Mouse (Mus musculus): Measurements from ENCODE around the gene Synj2. TPM values are rescaled to one million over a fixed set of nuclear protein-coding genes. Genes with fewer than 3 reads are reported as not detected.

The Synj2 gene
- polyA plus RNA-seq, 1 experiment from 2014 or later = 1.0 TPM

- no peaks in the 10 kb centered on the region for H3K4me1 ChIP-seq (replicated peaks; ENCODE audit: control insufficient read depth, insufficient read depth, low read length)
- H3K4me3 ChIP-seq (ENCODE audit: low read depth, low read length) = peak within 1 kb of the TSS; percentile 71
- peak within 1 kb of the TSS; percentile 80 for H3K4me2 ChIP-seq (ENCODE audit: low read depth, low read length, severe bottlenecking)
- under 1% methylated on average over 67 of the region's 70 CpGs for WGBS
- ATAC-seq (replicated peaks; ENCODE audit: low FRiP score) (peak; percentile 98), DNase-seq (ENCODE audit: low spot score) (peak; percentile 98)
- no peaks in the 10 kb centered on the region for H3K36me3 ChIP-seq (ENCODE audit: control insufficient read depth, insufficient read depth, low read length)
- peak within 1 kb of the TSS; percentile 88 for H3K9ac ChIP-seq (ENCODE audit: low read length)
- H3K27me3 ChIP-seq (ENCODE audit: control insufficient read depth, insufficient read depth, low read length) = no peaks in the 10 kb centered on the region
- peak within 1 kb of the TSS; percentile 79 for H3K27ac ChIP-seq (ENCODE audit: low read depth, low read length)
- H3K9me3 ChIP-seq (ENCODE audit: control insufficient read depth, low read length) = no peaks in the 10 kb centered on the region
Measured at GRCm38 (mm10) chr17:6079287-6080122, 138.4 kb downstream of the Synj2 start, which contains the start of the genes Serac1 and Gtf2h5. TSS of gene Serac1 (minus strand) at chr17:6079741. TSS of gene Gtf2h5 (plus strand) at chr17:6079786.

- H3K4me2 ChIP-seq (ENCODE audit: low read depth, low read length, severe bottlenecking) = no peak overlapping the region
- ATAC-seq (replicated peaks; ENCODE audit: low FRiP score) = no peak
- H3K4me3 ChIP-seq (ENCODE audit: low read depth, low read length) = no peak overlapping the region
- no peaks in the 10 kb centered on the region for H3K4me1 ChIP-seq (replicated peaks; ENCODE audit: control insufficient read depth, insufficient read depth, low read length)
- no peak overlapping the region for H3K9ac ChIP-seq (ENCODE audit: low read length)
- H3K27ac ChIP-seq (ENCODE audit: low read depth, low read length) = no peak overlapping the region
- no peak for DNase-seq (ENCODE audit: low spot score)
- H3K27me3 ChIP-seq (ENCODE audit: control insufficient read depth, insufficient read depth, low read length) = no peaks in the 10 kb centered on the region
- H3K36me3 ChIP-seq (ENCODE audit: control insufficient read depth, insufficient read depth, low read length) = no peaks in the 10 kb centered on the region
- 93% methylated on average over 5 of the region's 5 CpGs for WGBS
- H3K9me3 ChIP-seq (ENCODE audit: control insufficient read depth, low read length) = no peaks in the 10 kb centered on the region
Measured at GRCm38 (mm10) chr17:6083323-6083890, 142.3 kb downstream of the Synj2 start.

DNA sequence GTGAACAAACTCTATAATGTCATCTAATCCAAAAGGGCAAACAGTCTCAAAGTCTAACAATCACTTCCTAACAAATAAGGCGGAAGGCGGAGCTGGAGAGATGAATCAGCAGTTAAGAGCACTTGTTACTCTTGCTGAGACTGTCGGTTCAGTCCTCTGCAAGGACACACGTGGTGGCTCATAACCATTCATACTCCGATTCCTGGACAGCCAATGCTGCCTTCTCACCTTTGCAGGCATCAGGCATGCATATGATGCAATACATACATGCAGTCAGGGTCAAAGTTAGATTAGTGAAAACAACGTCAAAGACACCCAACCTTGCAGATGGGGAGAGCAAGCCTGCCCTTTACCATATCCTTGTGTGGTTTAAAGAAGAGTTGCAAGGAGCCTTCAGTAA is 150.5 kb downstream of the Synj2 start:
- no peak for ATAC-seq (replicated peaks; ENCODE audit: low FRiP score)
- no peak overlapping the region for H3K4me2 ChIP-seq (ENCODE audit: low read depth, low read length, severe bottlenecking)

More for the DNA sequence above, 150.5 kb downstream of the Synj2 start:
- Histone ChIP-seq H3K9me3 (ENCODE audit: control insufficient read depth, low read length) (no peaks in the 10 kb centered on the region), H3K4me3 (ENCODE audit: low read depth, low read length) (no peak overlapping the region), H3K27me3 (ENCODE audit: control insufficient read depth, insufficient read depth, low read length) (no peaks in the 10 kb centered on the region), H3K27ac (ENCODE audit: low read depth, low read length) (no peak overlapping the region), H3K4me1 (replicated peaks; ENCODE audit: control insufficient read depth, insufficient read depth, low read length) (no peaks in the 10 kb centered on the region), H3K36me3 (ENCODE audit: control insufficient read depth, insufficient read depth, low read length) (no peaks in the 10 kb centered on the region), H3K9ac (ENCODE audit: low read length) (no peak overlapping the region)
- 93% methylated on average over 6 of the region's 6 CpGs for WGBS
- DNase-seq (ENCODE audit: low spot score) = no peak

Other genes with a start within 250 kb of the Synj2 start
- 19.0 and 19.6 TPM in 2 replicates for gene Snx9, start 100.0 kb upstream of the Synj2 start, polyA plus RNA-seq (2014; fragmentation: Nextera tagmentation; extraction: Ambion mirVana)
- gene Serac1, start 138.5 kb downstream of the Synj2 start, polyA plus RNA-seq (2014; fragmentation: Nextera tagmentation; extraction: Ambion mirVana) = 8.7 and 10.0 TPM in 2 replicates
- 157 and 165 TPM in 2 replicates for gene Gtf2h5, start 138.5 kb downstream of the Synj2 start, polyA plus RNA-seq (2014; fragmentation: Nextera tagmentation; extraction: Ambion mirVana)
- gene Tulp4, start 165.2 kb downstream of the Synj2 start, polyA plus RNA-seq (2014; fragmentation: Nextera tagmentation; extraction: Ambion mirVana) = 110 and 127 TPM in 2 replicates

Data from forebrain, embryonic 11.5 days (tissue).